Mouse (Mus musculus) cerebellum, postnatal 4 days (tissue): ENCODE data around the gene Pik3ca.
A peak's percentile ranks its signal among the peaks of the same experiment; 100 is the strongest.

Experiments used
- DNase-seq, 2 experiments: peaks; one replicate each; pipeline ENCODE4 v3.0.0; 2022; ENCODE audit warnings: low spot score in 2 of 2, mixed read lengths in 1 of 2

The Pik3ca gene

DNA sequence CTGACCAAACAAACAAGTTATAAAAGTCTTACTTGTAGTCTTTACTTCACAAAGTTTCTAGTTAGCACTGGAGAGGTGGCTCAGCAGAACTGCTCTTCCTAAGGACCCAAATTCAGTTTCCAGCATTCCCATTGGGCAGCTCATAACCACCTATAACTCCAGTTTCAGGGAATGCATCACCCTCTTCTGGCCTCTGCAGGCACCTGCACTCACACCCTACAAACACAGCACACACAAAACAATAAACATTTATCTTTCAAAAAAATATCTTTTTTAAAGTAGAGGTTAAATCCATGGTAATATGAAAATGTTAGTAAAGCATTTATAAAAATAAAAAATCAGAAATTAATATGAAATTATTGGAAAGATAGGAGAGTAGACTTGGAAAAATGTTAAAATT is 44.2 kb downstream of the Pik3ca start:
- DNase-seq: no peak

GRCm38 (mm10) chr3:32454329-32455021 is 57.0 kb downstream of the Pik3ca start:
- DNase-seq: no peak

- DNase-seq: peak in 1 of 2 experiments; percentile 47
These were observed 62.3 kb downstream of the Pik3ca start for GRCm38 (mm10) chr3:32459777-32460176.

DNA sequence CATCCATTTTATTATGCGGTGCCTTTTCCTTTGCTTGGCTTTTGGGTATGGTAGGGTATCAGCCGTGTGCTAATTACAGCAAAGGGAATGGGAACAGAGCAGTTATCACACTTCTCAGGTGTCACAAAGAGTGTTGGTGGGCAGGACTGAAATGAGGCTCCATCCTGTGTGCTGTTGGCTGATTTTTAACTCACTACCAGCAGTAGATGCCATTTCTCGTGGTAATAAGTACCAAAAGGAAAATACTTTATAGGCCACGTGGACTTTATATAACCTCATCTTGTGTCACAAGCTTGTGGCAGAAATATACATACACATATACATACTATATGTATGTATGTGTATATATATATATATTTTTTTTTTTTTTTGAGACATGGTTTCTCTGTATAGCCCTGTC is 69.8 kb downstream of the Pik3ca start:
- no peak for DNase-seq

DNA sequence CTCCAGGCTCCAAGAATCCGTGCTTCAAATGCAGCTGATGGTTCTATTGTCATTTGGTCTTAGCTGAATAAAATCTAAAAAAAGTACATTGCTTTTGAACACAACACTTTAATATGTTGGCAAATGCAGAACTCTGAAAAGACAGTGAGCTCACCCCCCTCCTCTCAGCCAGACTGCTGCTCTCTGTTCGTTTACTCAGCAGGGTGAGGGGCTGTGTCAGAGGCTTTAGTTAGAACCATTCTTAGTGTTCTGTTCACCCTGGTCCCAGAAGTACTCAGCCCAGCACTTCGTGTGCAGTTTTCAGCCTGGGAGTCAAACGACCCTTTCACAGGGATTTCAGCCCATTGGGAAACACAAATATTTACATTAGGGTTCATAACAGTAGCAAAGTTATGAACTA is 70.9 kb downstream of the Pik3ca start:
- no peak for DNase-seq

DNA sequence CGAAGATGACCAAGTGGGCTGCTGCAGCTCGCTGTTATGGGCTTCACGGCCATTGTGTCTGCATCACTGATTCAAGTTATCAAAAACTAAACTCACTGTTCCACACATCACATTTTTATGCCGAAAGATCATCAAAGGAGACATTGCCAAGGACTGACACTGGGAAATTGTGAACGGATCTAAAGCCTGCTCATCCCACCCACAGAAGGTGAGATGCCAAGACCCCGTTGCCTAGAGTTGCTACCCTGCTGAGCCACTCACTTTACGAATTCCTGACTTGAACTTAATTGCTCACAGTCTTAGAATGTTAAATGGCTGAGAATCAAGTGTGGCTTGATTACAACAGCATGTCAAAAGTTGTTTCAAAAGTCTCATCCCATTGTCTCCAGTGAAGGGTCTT is 73.0 kb downstream of the Pik3ca start:
- no peak for DNase-seq

- DNase-seq: no peak
These were observed 73.6 kb downstream of the Pik3ca start for GRCm38 (mm10) chr3:32471098-32471497.

DNA sequence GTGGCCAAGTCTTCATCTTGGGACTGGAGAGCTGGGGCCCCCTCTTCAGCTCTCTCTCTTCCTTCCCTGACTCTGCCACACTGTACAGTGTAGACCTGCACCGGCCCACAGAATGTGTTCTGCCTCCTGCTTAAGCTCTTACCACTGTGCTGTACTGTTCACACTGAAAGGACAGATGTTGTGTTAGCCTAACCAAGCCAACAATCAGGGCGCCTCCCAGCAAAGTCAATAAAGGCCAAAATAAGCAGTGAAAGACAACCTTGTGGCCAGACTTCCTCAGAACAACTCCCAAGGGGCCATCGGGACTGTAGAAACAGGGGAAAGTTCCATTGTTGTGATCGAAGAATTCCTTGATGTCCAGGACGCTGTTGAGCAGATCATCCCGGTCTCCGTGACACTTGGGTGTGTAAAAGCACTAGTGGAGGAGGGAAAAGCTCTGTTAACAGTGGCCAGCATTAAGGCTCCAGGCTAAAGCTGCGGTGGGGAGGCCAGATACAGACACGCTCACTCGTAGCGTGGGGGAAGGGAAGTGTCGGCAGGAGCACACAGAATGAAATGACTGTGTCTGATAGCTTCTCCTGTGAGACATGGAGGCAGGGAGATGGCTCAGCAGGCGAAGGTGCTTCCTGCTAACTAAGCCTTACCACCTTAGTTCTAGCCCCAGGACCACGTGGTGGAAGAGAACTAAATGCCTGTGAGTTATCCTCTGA is 74.9 kb downstream of the Pik3ca start:
- no peak for DNase-seq

- no peak for DNase-seq
These were observed 75.7 kb downstream of the Pik3ca start for GRCm38 (mm10) chr3:32473184-32473583.

- DNase-seq: no peak
These were observed 82.5 kb downstream of the Pik3ca start for GRCm38 (mm10) chr3:32479961-32480360.

GRCm38 (mm10) chr3:32483035-32483434 is 85.6 kb downstream of the Pik3ca start:
- no peak for DNase-seq

GRCm38 (mm10) chr3:32486543-32486942 is 89.1 kb downstream of the Pik3ca start:
- DNase-seq: no peak

DNA sequence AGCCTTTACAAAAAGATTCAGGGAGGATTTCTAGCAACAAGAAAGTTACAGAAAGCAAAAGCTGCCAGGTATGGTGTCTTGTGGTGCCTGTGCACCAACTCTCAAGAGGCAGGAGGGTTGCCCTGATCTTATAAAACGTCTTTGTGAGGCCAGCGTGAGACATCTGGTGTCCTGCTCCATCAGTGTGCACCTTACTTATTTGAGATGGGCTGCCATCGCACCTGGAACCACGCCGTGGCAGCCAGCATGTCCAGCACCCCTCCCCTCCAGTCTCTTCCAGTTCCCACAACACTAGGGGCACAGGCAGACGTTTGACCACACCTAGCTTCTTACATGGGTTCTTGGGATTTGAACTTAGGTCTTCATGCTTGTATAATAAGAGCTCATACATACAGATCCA is 90.7 kb downstream of the Pik3ca start:
- no peak for DNase-seq

- no peak for DNase-seq
These were observed 92.8 kb downstream of the Pik3ca start for GRCm38 (mm10) chr3:32490076-32490927.

- DNase-seq: no peak
These were observed 93.5 kb downstream of the Pik3ca start for GRCm38 (mm10) chr3:32490928-32491315.

DNA sequence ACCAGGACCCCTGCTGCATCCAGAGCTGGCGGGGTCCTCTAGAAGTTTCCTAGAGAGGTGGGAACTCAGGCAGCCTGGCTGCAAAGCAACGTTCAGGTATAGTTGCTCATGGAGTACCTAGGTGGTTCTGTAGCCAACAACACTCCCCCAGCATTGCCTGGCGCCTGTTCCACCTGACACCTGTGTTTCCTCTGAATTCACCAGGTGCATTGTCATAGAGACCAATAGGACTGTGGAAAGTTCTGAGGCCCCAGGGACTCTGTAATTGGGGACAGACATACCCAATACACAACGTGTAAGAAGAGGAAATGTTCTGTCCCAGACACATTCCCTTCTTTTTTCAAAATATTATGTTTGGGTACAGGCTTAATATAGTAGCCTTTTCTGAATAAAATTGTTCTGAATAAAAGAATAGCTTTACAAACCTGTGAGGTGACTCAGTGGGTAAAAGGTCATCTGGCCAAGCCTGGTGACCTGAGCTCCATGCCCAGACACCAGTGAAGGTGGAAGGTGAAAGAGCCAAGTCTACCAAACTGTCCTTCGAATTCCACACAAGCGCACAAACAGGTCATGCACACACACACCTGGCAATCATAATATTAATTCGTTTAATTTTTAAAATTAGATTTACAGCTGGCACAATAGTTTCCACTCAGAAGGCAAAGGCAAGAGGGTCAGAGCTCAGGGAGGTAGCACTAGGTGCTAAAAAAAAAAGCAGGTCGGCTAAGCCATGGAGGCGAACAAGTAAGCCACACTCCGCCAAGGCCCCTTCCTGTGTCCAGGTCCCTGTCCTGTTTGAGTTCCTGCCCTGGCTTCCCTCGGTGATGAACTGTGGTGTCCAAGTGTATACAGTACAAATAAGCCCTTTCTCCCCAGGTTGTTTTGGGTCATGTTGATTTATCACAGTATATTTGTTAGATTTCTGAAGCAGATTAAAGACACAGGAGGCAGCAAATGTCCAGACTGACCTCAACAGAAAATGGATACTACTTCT is 94.9 kb downstream of the Pik3ca start, which contains the start of gene Kcnmb3:
Kcnmb3 (minus strand) TSS at position 135 of the 994 bp plus-strand sequence.
- no peak for DNase-seq

- no peak for DNase-seq
These were observed 97.1 kb downstream of the Pik3ca start for GRCm38 (mm10) chr3:32494387-32495087.

DNA sequence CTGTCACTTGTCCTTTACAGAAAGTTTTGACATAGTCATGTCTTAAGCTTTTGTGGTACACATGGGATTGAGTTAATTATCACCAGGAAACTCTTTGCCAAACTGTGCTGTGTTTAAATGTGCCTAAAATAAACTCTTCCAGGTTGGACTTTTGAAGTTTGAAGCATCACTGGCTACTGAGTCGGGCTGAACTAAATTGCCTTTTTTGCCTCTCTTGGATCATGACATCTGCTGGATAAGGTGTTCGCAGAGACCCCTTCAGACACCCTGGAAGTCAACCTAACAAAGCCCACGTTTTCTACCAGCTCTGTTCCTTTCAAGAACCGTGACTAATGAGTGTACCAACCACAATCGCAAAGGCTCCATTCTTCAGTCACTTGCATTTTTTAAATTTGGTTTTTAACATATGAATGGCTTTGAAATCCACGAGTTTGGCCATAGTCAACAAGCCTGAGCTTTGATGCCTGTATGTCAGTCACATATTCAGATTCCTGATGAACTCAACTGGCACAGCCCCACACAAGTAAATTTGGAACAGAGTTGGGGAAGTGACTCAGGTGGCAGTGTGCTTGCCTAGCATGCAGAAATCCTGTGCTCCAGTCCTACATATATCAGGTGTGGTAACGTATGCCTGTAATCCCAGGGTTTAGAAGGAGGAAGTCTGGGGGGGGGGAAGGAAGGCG is 97.8 kb downstream of the Pik3ca start:
- DNase-seq: no peak

DNA sequence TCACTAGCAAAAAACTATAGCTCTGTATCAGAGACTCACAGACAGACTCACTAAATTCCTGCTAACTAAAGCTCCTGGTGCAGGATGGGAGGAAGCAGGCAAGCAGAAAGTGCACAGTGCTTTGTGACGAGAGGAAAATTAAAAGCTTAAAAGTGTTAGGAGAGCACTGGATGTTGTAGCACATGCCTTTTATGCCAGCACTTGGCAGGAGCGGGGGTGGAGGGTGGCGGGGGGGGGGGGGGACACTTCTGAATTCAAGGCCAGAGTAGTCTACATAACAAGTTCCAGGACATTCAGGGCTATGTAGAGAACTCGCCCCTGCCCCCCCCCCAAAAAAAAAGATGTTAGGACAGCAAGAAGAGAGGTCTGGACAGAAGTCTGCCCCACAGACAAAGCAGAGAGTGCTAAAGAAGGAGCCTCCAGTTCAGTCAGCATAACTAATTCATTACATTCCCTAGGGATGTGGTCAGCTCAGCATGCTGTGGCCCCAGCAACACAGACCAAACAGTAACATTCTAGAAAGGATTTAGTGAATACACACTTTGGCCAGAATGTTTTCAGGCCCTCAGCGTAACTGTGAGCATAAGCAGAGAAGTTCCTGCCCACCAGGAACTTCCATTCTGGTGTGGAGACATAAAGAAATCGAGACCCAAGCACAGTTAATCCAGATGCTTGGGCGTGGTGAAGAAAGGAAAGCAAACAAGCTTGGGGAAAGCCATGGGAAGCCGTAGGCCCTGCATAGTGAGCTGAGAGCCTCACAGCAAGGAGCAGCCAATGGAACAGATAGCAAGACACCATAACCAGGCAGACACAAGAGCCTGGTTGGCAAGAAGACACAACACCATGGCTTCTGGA is 98.6 kb downstream of the Pik3ca start:
- no peak for DNase-seq
